Mouse (Mus musculus): ENCODE measurements around the gene Zfp286. TPM values are rescaled to one million over a fixed set of nuclear protein-coding genes. Genes with fewer than 3 reads are reported as not detected.
A peak's percentile ranks its signal among the peaks of the same experiment; 100 is the strongest.

Gene Zfp286
- total RNA-seq (2021): 1 to 10 TPM; 1.3 to 1.4 TPM
- long read RNA-seq, experiment 1, partial matches to known transcripts: 1 of 1 reads
- long read RNA-seq, experiment 1, other reads (novel, unspliced or antisense): 0 of 1 reads
- long read RNA-seq, experiment 2, partial matches to known transcripts: 0 of 2 reads
- long read RNA-seq, experiment 2, other reads (novel, unspliced or antisense): 1 of 2 reads

GRCm38 (mm10) chr11:62788935-62789616 lies at the start of gene Zfp286:
Zfp286 (minus strand) TSS chr11:62789462.
- H3K27ac ChIP-seq: peak within 1 kb of the TSS; percentile 70

GRCm38 (mm10) chr11:62831906-62832305 lies 42.6 kb upstream of the Zfp286 start:
- no peak overlapping the region for H3K4me3 ChIP-seq
- intact Hi-C loops (cut with DNase I): no loop called here
- no peak for DNase-seq
- TF ChIP-seq CTCF (IDR thresholded peaks at IDR 0.05): no peak
- no peak overlapping the region; the same call in 1 of the 2 replicates for H3K27ac ChIP-seq

More at GRCm38 (mm10) chr11:62788935-62789616, at the start of gene Zfp286:
- peak within 1 kb of the TSS; percentile 84 for H3K4me3 ChIP-seq
- intact Hi-C loops (cut with DNase I): loop anchor here (2.0 kb wide), 1 partner anchor 32 kb away; no protein-coding TSS in a partner anchor
- no peak for TF ChIP-seq CTCF (IDR thresholded peaks at IDR 0.05)
- DNase-seq: peak; percentile 85

- H3K4me3 ChIP-seq: no peak overlapping the region
- no peak for DNase-seq
- TF ChIP-seq CTCF (IDR thresholded peaks at IDR 0.05): no peak
- no peak overlapping the region; the same call in 1 of the 2 replicates for H3K27ac ChIP-seq
- intact Hi-C loops (cut with DNase I): no loop called here
Observed at GRCm38 (mm10) chr11:62830387-62830786, 41.1 kb upstream of the Zfp286 start.

- intact Hi-C loops (cut with DNase I): no loop called here
- peak; percentile 82 for DNase-seq
- no peak overlapping the region for H3K4me3 ChIP-seq
- TF ChIP-seq CTCF (IDR thresholded peaks at IDR 0.05): no peak
- peak overlapping the region; percentile 87 for H3K27ac ChIP-seq
Observed at GRCm38 (mm10) chr11:62827911-62828310, 38.6 kb upstream of the Zfp286 start.

- no peak for TF ChIP-seq CTCF (IDR thresholded peaks at IDR 0.05)
- intact Hi-C loops (cut with DNase I): no loop called here
- peak overlapping the region; percentile 87 for H3K27ac ChIP-seq
Observed at GRCm38 (mm10) chr11:62827135-62827534, 37.9 kb upstream of the Zfp286 start.

GRCm38 (mm10) chr11:62826106-62826733 lies 37.0 kb upstream of the Zfp286 start:
- intact Hi-C loops (cut with DNase I): no loop called here
- TF ChIP-seq CTCF (IDR thresholded peaks at IDR 0.05): no peak
- peak; percentile 56 for DNase-seq
- H3K4me3 ChIP-seq: peak overlapping the region; percentile 47
- peak overlapping the region; percentile 87 for H3K27ac ChIP-seq

More at GRCm38 (mm10) chr11:62827135-62827534, 37.9 kb upstream of the Zfp286 start:
- DNase-seq: no peak
- H3K4me3 ChIP-seq: no peak overlapping the region; the same call in 1 of the 2 replicates

- peak overlapping the region; percentile 87 for H3K27ac ChIP-seq
- no peak for TF ChIP-seq CTCF (IDR thresholded peaks at IDR 0.05)
- intact Hi-C loops (cut with DNase I): no loop called here
- no peak for DNase-seq
- peak overlapping the region; percentile 47 for H3K4me3 ChIP-seq
Observed at GRCm38 (mm10) chr11:62825222-62826105, 36.2 kb upstream of the Zfp286 start.

- Histone ChIP-seq H3K27ac (peak overlapping the region; percentile 87), H3K4me3 (peak overlapping the region; percentile 46)
- peak; percentile 31 for DNase-seq
- TF ChIP-seq CTCF (IDR thresholded peaks at IDR 0.05): no peak
- intact Hi-C loops (cut with DNase I): no loop called here
Observed at GRCm38 (mm10) chr11:62824211-62824610, 34.9 kb upstream of the Zfp286 start.

GRCm38 (mm10) chr11:62821893-62822292 lies 32.6 kb upstream of the Zfp286 start:
- DNase-seq: peak; percentile 38
- Histone ChIP-seq H3K27ac (peak overlapping the region; percentile 94), H3K4me3 (peak overlapping the region; percentile 96)
- no peak for TF ChIP-seq CTCF (IDR thresholded peaks at IDR 0.05)
- intact Hi-C loops (cut with DNase I): no loop called here

GRCm38 (mm10) chr11:62820661-62821437 lies 31.6 kb upstream of the Zfp286 start:
- intact Hi-C loops (cut with DNase I): no loop called here
- Histone ChIP-seq H3K4me3 (peak overlapping the region; percentile 96), H3K27ac (peak overlapping the region; percentile 94)
- no peak for TF ChIP-seq CTCF (IDR thresholded peaks at IDR 0.05)
- DNase-seq: peak; percentile 61

GRCm38 (mm10) chr11:62820059-62820541 lies 30.8 kb upstream of the Zfp286 start, which contains the start of gene Trim16:
Trim16 (plus strand) TSS chr11:62820231.
- intact Hi-C loops (cut with DNase I): no loop called here
- DNase-seq: peak; percentile 91
- Histone ChIP-seq H3K4me3 (peak within 1 kb of the TSS; percentile 96), H3K27ac (peak within 1 kb of the TSS; percentile 94)
- peak; percentile 17; the same call in 1 of the 2 replicates for TF ChIP-seq CTCF (IDR thresholded peaks at IDR 0.05)
